Mouse (Mus musculus) hindbrain, embryonic 11.5 days (tissue): ENCODE measurements at regions not wholly inside any gene's neighbourhood (a gene's known extent, or its start where the extent isn't known, plus 50 kb on each side); places are given as distances from the start of the nearest gene placed in this dataset.

ENCODE experiments used
- ATAC-seq: fragments of 200-750 bp; cut with Nextera tagmentation; 2 replicates; pipeline ENCODE4 v1.8.0; 2017; ENCODE audit warnings: mild to moderate bottlenecking, moderate TSS enrichment, moderate library complexity; ENCODE audit not compliant: low FRiP score
- DNase-seq: peaks from one replicate; pipeline ENCODE4 v3.0.0-alpha.2; 2015; ENCODE audit warnings: low spot score
- H3K27ac ChIP-seq: fragments of 300-500 bp; sonication (generic); 2 replicates; pipeline ENCODE4 v1.5.1; 2014; ENCODE audit warnings: mild to moderate bottlenecking, low read depth, low read length
- H3K27me3 ChIP-seq: fragments of 300-500 bp; sonication (generic); 2 replicates; pipeline ENCODE4 v1.6.1; 2014; ENCODE audit warnings: mild to moderate bottlenecking, low read length, moderate library complexity, mixed read lengths; ENCODE audit not compliant: control insufficient read depth, insufficient read depth
- H3K36me3 ChIP-seq: fragments of 300-500 bp; sonication (generic); 2 replicates; pipeline ENCODE4 v1.6.1; 2014; ENCODE audit warnings: mild to moderate bottlenecking, low read length, moderate library complexity, mixed read lengths; ENCODE audit not compliant: control insufficient read depth, insufficient read depth
- H3K4me1 ChIP-seq: fragments of 300-500 bp; sonication (generic); replicated peaks from 2 replicates; pipeline ENCODE4 v1.6.1; 2014; ENCODE audit warnings: low read length, mixed read lengths; ENCODE audit not compliant: control insufficient read depth, insufficient read depth
- H3K4me2 ChIP-seq: fragments of 300-500 bp; sonication (generic); replicated peaks from 2 replicates; pipeline ENCODE4 v1.6.1; 2014; ENCODE audit warnings: mild to moderate bottlenecking, low read depth, low read length
- H3K4me3 ChIP-seq: fragments of 300-500 bp; sonication (generic); 2 replicates; pipeline ENCODE4 v1.5.1; 2014; ENCODE audit warnings: low read depth, low read length
- H3K9ac ChIP-seq: fragments of 300-500 bp; sonication (generic); 2 replicates; pipeline ENCODE4 v1.6.1; 2014; ENCODE audit warnings: low read depth, low read length
- H3K9me3 ChIP-seq: fragments of 300-500 bp; sonication (generic); 2 replicates; pipeline ENCODE4 v1.6.1; 2016; ENCODE audit warnings: low read length; ENCODE audit not compliant: control insufficient read depth
- WGBS: fragments of 180-500 bp; shearing (Covaris S2); extraction: QIAGEN DNeasy Blood & Tissue Kit; methylation state at CpG from one replicate; pipeline ENCODE4 v1.1.7; 2014; 5-methylcytosine and 5-hydroxymethylcytosine counted together

DNA sequence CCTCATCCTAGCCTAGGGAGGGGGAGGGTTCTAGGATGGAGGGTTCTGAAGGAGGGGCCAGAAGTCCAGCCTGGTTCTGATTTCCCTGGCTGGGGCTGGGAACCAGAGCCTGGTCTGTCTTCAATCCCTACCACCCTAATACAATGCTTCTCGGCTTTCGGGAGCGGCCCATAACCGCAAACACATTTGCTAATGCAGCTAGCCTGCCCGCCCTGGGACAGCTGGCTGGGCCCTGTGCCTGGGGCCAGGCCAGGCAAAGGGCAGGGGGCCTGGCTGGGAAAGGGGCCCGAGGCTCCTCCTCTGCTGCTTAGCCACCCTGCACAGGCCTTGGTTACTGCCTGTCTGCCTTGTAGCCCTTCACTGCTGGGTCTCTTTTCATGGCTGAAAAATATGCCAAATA is 74.9 kb downstream of the Pja1 start:
- no peaks in the 10 kb centered on the region for H3K9me3 ChIP-seq
- peaks cover 20% of the 10 kb centered on the region for H3K27me3 ChIP-seq
- no peaks in the 10 kb centered on the region for H3K36me3 ChIP-seq
- H3K9ac ChIP-seq = no peak overlapping the region
- no peaks in the 10 kb centered on the region for H3K4me1 ChIP-seq
- 45% methylated on average over 6 of the region's 6 CpGs for WGBS
- no peak overlapping the region for H3K4me3 ChIP-seq
- DNase-seq (no peak), ATAC-seq (no peak)
- no peak overlapping the region for H3K27ac ChIP-seq
- H3K4me2 ChIP-seq = no peak overlapping the region

DNA sequence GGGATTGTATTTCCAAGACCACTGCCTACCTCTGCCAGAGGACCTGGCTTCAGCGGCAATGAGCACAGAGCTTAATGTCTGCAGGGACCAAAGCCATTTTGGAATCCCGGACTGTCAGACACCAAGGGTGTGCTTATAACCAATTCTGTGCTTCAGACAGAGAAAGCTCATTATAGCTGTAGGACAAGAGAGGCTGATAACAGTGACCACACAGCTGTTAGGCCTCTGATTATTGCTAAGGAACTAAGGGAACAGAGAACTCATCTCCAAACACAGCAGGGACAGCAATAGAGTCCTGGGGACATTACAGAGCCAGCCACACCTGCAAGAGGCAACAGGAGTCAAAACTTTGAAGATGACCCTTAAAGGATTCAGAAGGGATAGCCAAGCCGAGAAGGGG is 76.0 kb downstream of the Pja1 start:
- no peaks in the 10 kb centered on the region for H3K36me3 ChIP-seq
- WGBS = 82% methylated on average over 3 of the region's 3 CpGs
- no peak overlapping the region for H3K4me3 ChIP-seq
- H3K4me2 ChIP-seq = no peak overlapping the region
- no peak for ATAC-seq
- no peak for DNase-seq
- no peaks in the 10 kb centered on the region for H3K4me1 ChIP-seq
- no peak overlapping the region for H3K27ac ChIP-seq
- H3K9ac ChIP-seq = no peak overlapping the region
- no peaks in the 10 kb centered on the region for H3K9me3 ChIP-seq
- peaks cover 22% of the 10 kb centered on the region for H3K27me3 ChIP-seq

DNA sequence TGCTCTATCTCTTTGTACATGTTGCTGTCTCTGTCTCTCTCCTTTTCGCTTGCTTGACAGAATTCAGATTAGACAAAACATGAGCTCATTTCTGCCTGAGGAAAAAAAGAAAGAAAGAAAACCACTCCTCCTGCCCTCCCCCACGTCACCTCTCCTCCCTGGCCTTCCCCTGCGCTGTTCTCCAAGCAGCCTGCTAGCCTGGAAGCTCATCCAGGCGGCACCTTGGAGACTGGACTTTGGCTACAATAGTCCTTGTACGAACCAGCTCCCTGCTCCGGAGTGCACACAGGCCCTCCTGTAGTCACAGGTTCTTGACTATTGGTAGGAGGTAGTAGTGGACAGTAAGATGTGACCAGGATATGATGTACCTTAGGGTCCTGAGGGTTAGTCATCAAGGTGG is 79.4 kb downstream of the Pja1 start:
- Histone ChIP-seq H3K9ac (no peak overlapping the region), H3K27ac (no peak overlapping the region), H3K27me3 (peaks cover 11% of the 10 kb centered on the region), H3K9me3 (no peaks in the 10 kb centered on the region), H3K4me1 (no peaks in the 10 kb centered on the region), H3K4me3 (no peak overlapping the region), H3K4me2 (no peak overlapping the region), H3K36me3 (no peaks in the 10 kb centered on the region)
- ATAC-seq (no peak), DNase-seq (no peak)
- WGBS = 60% methylated on average over 6 of the region's 6 CpGs

DNA sequence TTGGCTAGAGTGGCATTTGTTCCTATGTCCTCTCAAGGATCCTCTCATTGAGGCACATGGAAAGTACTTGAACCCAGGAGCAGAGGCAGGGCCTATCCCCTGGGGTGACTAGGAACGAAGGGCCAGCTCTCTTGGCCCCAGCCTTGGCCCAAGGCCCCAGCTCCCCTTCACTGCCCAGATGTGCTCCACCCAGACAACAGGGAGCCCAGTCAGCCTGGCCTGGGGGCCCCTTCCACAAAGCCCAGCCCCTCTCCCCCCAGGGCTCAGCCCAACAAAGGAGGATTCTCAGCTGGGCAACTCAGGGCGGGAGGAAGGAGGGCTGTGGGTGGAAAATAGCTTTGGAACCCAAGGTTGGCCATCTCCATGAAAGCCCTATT is 80.6 kb downstream of the Pja1 start:
- ATAC-seq (no peak), DNase-seq (no peak)
- H3K27me3 ChIP-seq = peaks cover 7% of the 10 kb centered on the region
- no peaks in the 10 kb centered on the region for H3K9me3 ChIP-seq
- H3K36me3 ChIP-seq = no peaks in the 10 kb centered on the region
- H3K27ac ChIP-seq = no peak overlapping the region
- no peaks in the 10 kb centered on the region for H3K4me1 ChIP-seq
- no peak overlapping the region for H3K9ac ChIP-seq
- WGBS = 44% methylated on average over 2 of the region's 2 CpGs
- no peak overlapping the region for H3K4me3 ChIP-seq
- no peak overlapping the region for H3K4me2 ChIP-seq

GRCm38 (mm10) chrX:99389778-99390461 is 81.2 kb downstream of the Pja1 start:
- Histone ChIP-seq H3K9ac (no peak overlapping the region), H3K4me2 (no peak overlapping the region), H3K4me3 (no peak overlapping the region), H3K36me3 (no peaks in the 10 kb centered on the region), H3K27me3 (peaks cover 7% of the 10 kb centered on the region), H3K4me1 (no peaks in the 10 kb centered on the region), H3K9me3 (no peaks in the 10 kb centered on the region), H3K27ac (no peak overlapping the region)
- 54% methylated on average over 12 of the region's 12 CpGs for WGBS
- DNase-seq (no peak), ATAC-seq (no peak)

DNA sequence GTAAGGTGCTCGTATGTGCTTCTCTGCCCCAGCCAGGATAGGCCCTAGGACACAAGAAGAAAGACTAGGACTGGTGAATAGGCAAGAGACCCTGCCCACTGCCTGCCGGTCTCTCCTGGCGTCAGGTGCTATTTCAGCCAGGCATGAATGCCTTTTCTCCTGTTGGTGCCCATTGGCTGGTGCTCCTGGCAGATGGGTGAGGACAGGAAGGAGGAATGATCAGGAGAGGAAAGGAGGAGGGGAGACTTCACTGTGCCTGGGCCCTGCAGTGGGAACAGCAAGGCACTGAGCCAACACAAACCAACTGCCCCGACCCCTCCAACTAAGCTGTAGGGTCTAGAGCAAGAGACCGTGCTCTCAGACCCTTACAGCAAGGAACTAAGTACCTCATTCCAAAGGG is 100.4 kb downstream of the Pja1 start:
- 81% methylated on average over 5 of the region's 5 CpGs for WGBS
- H3K27me3 ChIP-seq = peaks cover 3% of the 10 kb centered on the region; the same call in 1 of the 2 replicates
- no peak for ATAC-seq
- no peak overlapping the region for H3K27ac ChIP-seq
- H3K9me3 ChIP-seq = no peaks in the 10 kb centered on the region
- DNase-seq = no peak
- no peaks in the 10 kb centered on the region for H3K4me1 ChIP-seq
- H3K36me3 ChIP-seq = no peaks in the 10 kb centered on the region
- no peak overlapping the region for H3K4me3 ChIP-seq
- H3K9ac ChIP-seq = no peak overlapping the region
- no peak overlapping the region for H3K4me2 ChIP-seq

DNA sequence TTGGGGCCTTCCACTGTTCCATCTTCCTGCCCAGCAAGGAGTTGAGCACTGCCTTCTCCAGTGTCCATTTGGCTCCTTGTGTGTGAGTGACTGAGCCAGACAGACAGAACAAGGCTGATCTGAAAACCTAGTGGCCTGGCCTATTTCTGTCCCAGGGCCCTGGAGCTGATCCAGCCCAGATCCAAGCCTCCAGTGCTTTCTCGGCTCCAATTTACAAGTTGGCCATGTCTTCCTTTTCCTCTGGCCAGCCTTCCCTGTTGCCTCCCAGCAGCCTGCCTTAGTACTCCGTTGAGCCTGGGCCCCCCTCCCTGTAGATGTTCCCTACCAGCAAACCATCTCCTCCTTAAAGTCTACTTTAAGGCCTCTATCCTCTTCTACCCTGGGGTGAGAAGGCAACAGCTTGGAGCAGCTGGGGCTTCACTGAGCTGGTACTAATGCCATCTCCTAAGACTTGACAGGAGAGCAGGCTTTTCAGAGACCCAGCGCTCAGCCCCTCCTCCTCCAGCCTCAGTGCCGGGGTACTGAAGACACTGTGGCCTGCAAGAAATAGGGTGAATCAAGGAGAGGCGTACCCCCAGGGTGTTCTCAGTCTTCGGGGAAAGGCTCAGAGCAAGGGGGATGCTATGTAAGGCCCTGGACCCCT is 101.7 kb downstream of the Pja1 start:
- ATAC-seq = no peak
- 78% methylated on average over 6 of the region's 6 CpGs for WGBS

GRCm38 (mm10) chrX:99364072-99364471 is 107.0 kb downstream of the Pja1 start:
- no peak overlapping the region for H3K4me3 ChIP-seq
- no peak overlapping the region for H3K9ac ChIP-seq
- no peak overlapping the region for H3K4me2 ChIP-seq
- no peaks in the 10 kb centered on the region for H3K9me3 ChIP-seq
- DNase-seq (no peak), ATAC-seq (no peak)
- no peaks in the 10 kb centered on the region for H3K36me3 ChIP-seq
- H3K27ac ChIP-seq = no peak overlapping the region
- 75% methylated on average over 5 of the region's 5 CpGs for WGBS
- H3K4me1 ChIP-seq = no peaks in the 10 kb centered on the region
- peaks cover 2% of the 10 kb centered on the region; the same call in 1 of the 2 replicates for H3K27me3 ChIP-seq

More for the DNA sequence above, 101.7 kb downstream of the Pja1 start:
- Histone ChIP-seq H3K9ac (no peak overlapping the region), H3K27me3 (peaks cover 3% of the 10 kb centered on the region; the same call in 1 of the 2 replicates), H3K4me1 (no peaks in the 10 kb centered on the region), H3K27ac (no peak overlapping the region), H3K4me3 (no peak overlapping the region), H3K9me3 (no peaks in the 10 kb centered on the region), H3K4me2 (no peak overlapping the region), H3K36me3 (no peaks in the 10 kb centered on the region)
- no peak for DNase-seq
